In the genomic region with DNA sequence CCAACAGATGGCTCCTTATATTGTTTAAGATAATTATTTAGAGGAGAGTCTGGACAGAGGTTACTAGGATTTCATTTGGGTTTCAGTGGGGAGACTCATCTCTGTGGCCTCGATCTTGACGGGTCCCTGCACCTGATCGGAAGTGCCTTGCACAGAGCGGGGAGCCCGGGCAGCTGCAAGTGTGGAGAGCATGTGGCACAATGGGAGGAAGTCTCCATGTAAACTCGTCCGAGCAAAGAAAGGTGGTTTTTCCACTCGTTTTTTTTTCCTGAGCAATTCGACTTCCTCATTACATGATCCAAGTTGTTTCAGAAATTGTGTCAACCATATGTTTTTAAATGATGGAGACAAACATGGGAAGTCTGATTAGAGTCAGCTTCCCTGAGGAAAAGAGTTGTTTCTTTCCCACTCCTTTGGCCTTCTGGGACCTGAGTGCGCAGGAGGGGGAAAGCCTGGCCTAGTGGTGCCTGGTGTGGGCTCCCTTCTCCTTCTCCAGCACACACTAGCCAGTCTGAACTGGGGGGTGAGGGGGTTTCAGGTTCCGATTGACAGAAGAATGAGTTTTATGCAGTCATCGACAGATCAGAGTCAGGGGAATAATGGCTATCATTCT, we compare ENCODE assay signal across 22 mouse cellular contexts.
DNase-seq lines count a peak whose midpoint lies in the region; ATAC-seq and TF ChIP-seq lines count a peak whose summit lies in the region.
"Had no signal": no experiment of that assay in that cellular context is flagged by ENCODE, and none has a peak within 500 bp of the region (broad histone marks: within the 10 kb centered on the region; RNA-seq: fewer than 3 reads in every experiment).

No protein-coding gene starts in this region.

- peaks cover 5% of the 10 kb centered on the region; the same call in 1 of the 2 replicates for H3K4me1 ChIP-seq in heart, embryonic 12.5 days (replicated peaks)
- no peaks in the 10 kb centered on the region for H3K4me1 ChIP-seq in heart, embryonic 10.5 days
- peaks cover 5% of the 10 kb centered on the region; the same call in 1 of the 2 replicates for H3K4me1 ChIP-seq in kidney, embryonic 15.5 days
- H3K4me1 ChIP-seq in thymus, adult 2 months (replicated peaks; ENCODE audit: control insufficient read depth, insufficient read depth, low read length): no peaks in the 10 kb centered on the region
- H3K4me1 ChIP-seq: embryonic facial prominence, embryonic 15.5 days; hindbrain, embryonic 15.5 days; intestine, embryonic 15.5 days; limb, embryonic 10.5 days; neural tube, embryonic 15.5 days had no signal

- no peak overlapping the region for H3K9ac ChIP-seq in heart, embryonic 12.5 days
- H3K9ac ChIP-seq in kidney, embryonic 15.5 days: no peak overlapping the region
- H3K9ac ChIP-seq: embryonic facial prominence, embryonic 15.5 days; hindbrain, embryonic 15.5 days; intestine, embryonic 15.5 days; liver, postnatal 0 days; neural tube, embryonic 15.5 days had no signal

- no peak for TF ChIP-seq POLR2A in thymus, adult 2 months (IDR thresholded peaks at IDR 0.05; ENCODE audit: control insufficient read depth, extremely low read depth, insufficient read depth, low read length, poor library complexity)

- TF ChIP-seq CTCF in thymus, adult 2 months (IDR thresholded peaks at IDR 0.05; ENCODE audit: borderline replicate concordance, control insufficient read depth, extremely low read depth, insufficient read depth, low read length, poor library complexity): no peak
- TF ChIP-seq CTCF in layer of hippocampus, adult 2 months (conservative IDR thresholded peaks at IDR 0.05): no peak

- 65% methylated on average over 12 of the region's 12 CpGs for WGBS in heart, embryonic 12.5 days
- 72% methylated on average over 12 of the region's 12 CpGs for WGBS in heart, embryonic 10.5 days
- 74% methylated on average over 12 of the region's 12 CpGs for WGBS in kidney, embryonic 15.5 days
- 54% methylated on average over 12 of the region's 12 CpGs for WGBS in thymus, adult 2 months

- peak overlapping the region; percentile 32; the same call in 1 of the 2 replicates for H3K27ac ChIP-seq in heart, embryonic 12.5 days (ENCODE audit: poor library complexity, severe bottlenecking)
- no peak overlapping the region for H3K27ac ChIP-seq in heart, embryonic 10.5 days
- H3K27ac ChIP-seq in kidney, embryonic 15.5 days: peak overlapping the region; percentile 9; the same call in 1 of the 2 replicates
- H3K27ac ChIP-seq in thymus, adult 2 months (ENCODE audit: control insufficient read depth, insufficient read depth, low read length): no peak overlapping the region
- no peak overlapping the region for H3K27ac ChIP-seq in layer of hippocampus, adult 2 months
- H3K27ac ChIP-seq: embryonic facial prominence, embryonic 15.5 days; hindbrain, embryonic 15.5 days; intestine, embryonic 15.5 days; limb, embryonic 10.5 days; neural tube, embryonic 15.5 days had no signal

- no peaks in the 10 kb centered on the region for H3K36me3 ChIP-seq in heart, embryonic 12.5 days
- H3K36me3 ChIP-seq in heart, embryonic 10.5 days: no peaks in the 10 kb centered on the region
- H3K36me3 ChIP-seq in kidney, embryonic 15.5 days: peaks cover 7% of the 10 kb centered on the region; the same call in 1 of the 2 replicates
- no peaks in the 10 kb centered on the region for H3K36me3 ChIP-seq in thymus, adult 2 months (ENCODE audit: control insufficient read depth, insufficient read depth, low read length)
- H3K36me3 ChIP-seq: embryonic facial prominence, embryonic 15.5 days; G1E; intestine, embryonic 15.5 days; limb, embryonic 10.5 days; neural tube, embryonic 15.5 days had no signal

- H3K4me3 ChIP-seq in heart, embryonic 12.5 days: no peak overlapping the region
- no peak overlapping the region for H3K4me3 ChIP-seq in heart, embryonic 10.5 days
- H3K4me3 ChIP-seq in kidney, embryonic 15.5 days (replicated peaks): no peak overlapping the region
- H3K4me3 ChIP-seq in thymus, adult 2 months (ENCODE audit: control insufficient read depth, insufficient read depth, low read length): no peak overlapping the region
- H3K4me3 ChIP-seq in layer of hippocampus, adult 2 months: no peak overlapping the region
- H3K4me3 ChIP-seq: embryonic facial prominence, embryonic 15.5 days; hindbrain, embryonic 15.5 days; intestine, embryonic 15.5 days; limb, embryonic 10.5 days; neural tube, embryonic 15.5 days had no signal

- no peak overlapping the region for H3K4me2 ChIP-seq in heart, embryonic 12.5 days
- no peak overlapping the region for H3K4me2 ChIP-seq in kidney, embryonic 15.5 days
- H3K4me2 ChIP-seq: embryonic facial prominence, embryonic 15.5 days; hindbrain, embryonic 15.5 days; intestine, embryonic 15.5 days; neural tube, embryonic 15.5 days had no signal

- H3K27me3 ChIP-seq in heart, embryonic 12.5 days (replicated peaks): no peaks in the 10 kb centered on the region
- no peaks in the 10 kb centered on the region for H3K27me3 ChIP-seq in heart, embryonic 10.5 days (ENCODE audit: insufficient read depth, poor library complexity, severe bottlenecking)
- no peaks in the 10 kb centered on the region for H3K27me3 ChIP-seq in kidney, embryonic 15.5 days
- H3K27me3 ChIP-seq in thymus, adult 2 months (ENCODE audit: control insufficient read depth, insufficient read depth, low read length): no peaks in the 10 kb centered on the region
- H3K27me3 ChIP-seq: embryonic facial prominence, embryonic 15.5 days; hindbrain, embryonic 15.5 days; intestine, embryonic 15.5 days; neural tube, embryonic 15.5 days had no signal

- H3K9me3 ChIP-seq in heart, embryonic 12.5 days (replicated peaks): no peaks in the 10 kb centered on the region
- no peaks in the 10 kb centered on the region for H3K9me3 ChIP-seq in heart, embryonic 10.5 days
- no peaks in the 10 kb centered on the region for H3K9me3 ChIP-seq in kidney, embryonic 15.5 days (replicated peaks)
- H3K9me3 ChIP-seq: embryonic facial prominence, embryonic 15.5 days; G1E; hindbrain, embryonic 15.5 days; intestine, embryonic 15.5 days; limb, embryonic 10.5 days; neural tube, embryonic 15.5 days had no signal

- DNase-seq in heart, embryonic 10.5 days (ENCODE audit: low spot score): no peak
- no peak for DNase-seq in kidney, adult 11 months
- DNase-seq in thymus, postnatal 4 days: peak; percentile 7
- DNase-seq in thymus, adult 2 months: no peak
- no peak for DNase-seq in layer of hippocampus, adult 2 months (ENCODE audit: low spot score in 2 of 2)
- DNase-seq in gastrocnemius, postnatal 10 days: no peak
- DNase-seq: adrenal gland, postnatal 10 days; cerebellum, postnatal 10 days; liver, postnatal 0 days; thymus, adult 18-20 months had no signal

- ATAC-seq in heart, embryonic 12.5 days (ENCODE audit: insufficient number of reproducible peaks, low FRiP score): no peak
- ATAC-seq in kidney, embryonic 15.5 days (replicated peaks; ENCODE audit: low FRiP score): no peak
- ATAC-seq: activated CD4-positive, CD25-positive, alpha-beta regulatory T cell, adult 4 months; CD4-positive, CD25-positive, alpha-beta regulatory T cell, adult 4 months; forebrain, embryonic 16.5 days; intestine, embryonic 15.5 days; liver, postnatal 0 days; midbrain, embryonic 16.5 days had no signal

Comparison
In these comparisons a context has a peak if more than half of its experiments do, and no peak if none do; other contexts are left out.
1. H3K27ac ChIP-seq: peak in heart, embryonic 12.5 days (single experiment) and kidney, embryonic 15.5 days (single experiment); none in heart, embryonic 10.5 days (single experiment), thymus, adult 2 months (single experiment) and layer of hippocampus, adult 2 months (single experiment).